Mouse (Mus musculus) ES-E14 (cell line): ENCODE data around the gene Rdh5. TPM values are rescaled to one million over a fixed set of nuclear protein-coding genes. Genes with fewer than 3 reads are reported as not detected.
A peak's percentile ranks its signal among the peaks of the same experiment; 100 is the strongest.

Experiments
- DNase-seq: peaks from one replicate; pipeline ENCODE4 v3.0.0-alpha.2; 2013; ENCODE audit warnings: low read depth, low spot score
- H3K27ac ChIP-seq: 2 replicates; pipeline ENCODE4 v1.5.1; 2012; ENCODE audit warnings: low read depth, mild to moderate bottlenecking, low read length, moderate library complexity, mixed read lengths; ENCODE audit not compliant: poor library complexity, insufficient read depth, severe bottlenecking
- H3K36me3 ChIP-seq: 2 replicates; pipeline ENCODE4 v1.6.1; 2012; ENCODE audit warnings: mild to moderate bottlenecking, low read length, moderate library complexity, mixed read lengths; ENCODE audit not compliant: control insufficient read depth, poor library complexity, insufficient read depth, severe bottlenecking
- H3K4me1 ChIP-seq, 2 experiments: fragments of 150-350 bp in 1 of 2; sonication (generic) in 1 of 2; 2 replicates each; pipeline ENCODE4 v1.6.1; 2012; ENCODE audit warnings: low read length in 2 of 2, mild to moderate bottlenecking in 1 of 2, mixed read lengths in 1 of 2; ENCODE audit not compliant: control insufficient read depth in 2 of 2, insufficient read depth in 2 of 2, poor library complexity in 1 of 2
- H3K4me3 ChIP-seq, 2 experiments: fragments of 150-350 bp in 1 of 2; sonication (generic) in 1 of 2; 2 replicates each; pipeline ENCODE4 v1.5.1; 2012; ENCODE audit warnings: low read length in 2 of 2, low read depth in 1 of 2, mild to moderate bottlenecking in 1 of 2, mixed read lengths in 1 of 2; ENCODE audit not compliant: insufficient read depth in 1 of 2, poor library complexity in 1 of 2, severe bottlenecking in 1 of 2
- H3K9ac ChIP-seq: 2 replicates; pipeline ENCODE4 v1.6.1; 2012; ENCODE audit warnings: low read depth, mild to moderate bottlenecking, low read length, mixed read lengths; ENCODE audit not compliant: poor library complexity, insufficient read depth, severe bottlenecking
- H3K9me3 ChIP-seq: fragments of 150-350 bp; sonication (generic); 2 replicates; pipeline ENCODE4 v1.6.1; 2012; ENCODE audit warnings: low read depth, mild to moderate bottlenecking, low read length; ENCODE audit not compliant: control insufficient read depth, insufficient read depth
- CHD2 ChIP-seq: IDR thresholded peaks from 2 replicates; pipeline ENCODE4 v1.6.1; 2014; ENCODE audit warnings: mild to moderate bottlenecking, low read depth, low read length, inconsistent platforms
- HCFC1 ChIP-seq: IDR thresholded peaks from 2 replicates; pipeline ENCODE4 v1.6.1; 2012; ENCODE audit warnings: low read length, inconsistent platforms, borderline replicate concordance; ENCODE audit not compliant: insufficient read depth
- MAFK ChIP-seq: IDR thresholded peaks from 2 replicates; pipeline ENCODE4 v1.6.1; 2014; ENCODE audit warnings: mild to moderate bottlenecking, low read depth, low read length, inconsistent platforms; ENCODE audit not compliant: insufficient read depth
- ZC3H11A ChIP-seq: IDR thresholded peaks from 2 replicates; pipeline ENCODE4 v1.6.1; 2012; ENCODE audit warnings: low read depth, mild to moderate bottlenecking, inconsistent platforms, low read length, borderline replicate concordance
- ZNF384 ChIP-seq: IDR thresholded peaks from 2 replicates; pipeline ENCODE4 v1.6.1; 2012; ENCODE audit warnings: low read depth, low read length, inconsistent platforms
- in situ Hi-C, 2 experiments: fragments of 600-800 bp; cut with MboI; formaldehyde crosslinking; loops; one replicate each; pipeline ENCODE4 v1.15.1; 2025; ENCODE audit warnings: low sequenced_read_pairs in 2 of 2, inconsistent platforms in 1 of 2; ENCODE audit not compliant: unreplicated experiment in 2 of 2
- total RNA-seq: library from RNA; depleted of rRNA; stranded (reverse); fragments of 300-350 nt; gene quantifications from 2 replicates; pipeline ENCODE4 v1.2.3, GENCODE M21; 2012

The Rdh5 gene
- total RNA-seq, 1 experiment: 6.8 TPM

GRCm38 (mm10) chr10:128923935-128924334 is 1.2 kb upstream of the Rdh5 start, which contains the start of gene Bloc1s1:
Gene Bloc1s1, minus strand, starts transcription at chr10:128924035.
- H3K9ac ChIP-seq: peak within 1 kb of the TSS; percentile 90

GRCm38 (mm10) chr10:128923013-128923691 is 464 bp upstream of the Rdh5 start:
- Histone ChIP-seq H3K36me3 (no peaks in the 10 kb centered on the region; the same call in 1 of the 2 replicates), H3K4me1 (peaks cover 0 to 17% of the 10 kb centered on the region in 2 experiments; a peak in 2 of 4 replicates), H3K9ac (peak overlapping the region; percentile 90), H3K9me3 (no peaks in the 10 kb centered on the region), H3K4me3 (peak overlapping the region; percentile 76 to 95), H3K27ac (peak overlapping the region; percentile 69)
- TF ChIP-seq HCFC1: 0 out of 2 replicates have a peak, but pooled peaks have one; percentile 1
- no peak for TF ChIP-seq MAFK
- no peak for TF ChIP-seq ZC3H11A
- TF ChIP-seq CHD2: no peak
- no peak for TF ChIP-seq ZNF384
- in situ Hi-C loops: no loop called here
- peak; percentile 77 for DNase-seq

More at GRCm38 (mm10) chr10:128923935-128924334, 1.2 kb upstream of the Rdh5 start, which contains the start of gene Bloc1s1:
- no peak for TF ChIP-seq ZC3H11A
- no peak for TF ChIP-seq ZNF384
- no peak for TF ChIP-seq HCFC1
- no peak for TF ChIP-seq MAFK
- no peak for TF ChIP-seq CHD2
- Histone ChIP-seq H3K4me1 (peaks cover 0 to 17% of the 10 kb centered on the region in 2 experiments; a peak in 2 of 4 replicates), H3K27ac (peak within 1 kb of the TSS; percentile 69), H3K36me3 (no peaks in the 10 kb centered on the region), H3K9me3 (no peaks in the 10 kb centered on the region), H3K4me3 (peak within 1 kb of the TSS; percentile 76 to 95)
- no peak for DNase-seq
- in situ Hi-C loops: no loop called here

- peaks cover 8% of the 10 kb centered on the region; the same call in 1 of the 2 replicates for H3K36me3 ChIP-seq
- no peak for DNase-seq
- in situ Hi-C loops: no loop called here
- H3K4me3 ChIP-seq: peak overlapping the region; percentile 76 to 95
- no peaks in the 10 kb centered on the region for H3K9me3 ChIP-seq
- H3K27ac ChIP-seq: no peak overlapping the region
- peak overlapping the region; percentile 59; the same call in 1 of the 2 replicates for H3K9ac ChIP-seq
- H3K4me1 ChIP-seq: peaks cover 0 to 17% of the 10 kb centered on the region in 2 experiments; a peak in 2 of 4 replicates
- no peak for TF ChIP-seq HCFC1
- no peak for TF ChIP-seq ZC3H11A
- TF ChIP-seq ZNF384: no peak
- TF ChIP-seq CHD2: no peak
- no peak for TF ChIP-seq MAFK
Measured at GRCm38 (mm10) chr10:128921883-128922821, 536 bp downstream of the Rdh5 start.

- H3K4me3 ChIP-seq: no peak overlapping the region
- no peak for DNase-seq
- TF ChIP-seq CHD2: no peak
- no peak for TF ChIP-seq ZNF384
- TF ChIP-seq MAFK: no peak
- no peak for TF ChIP-seq HCFC1
- no peak for TF ChIP-seq ZC3H11A
- no peak overlapping the region for H3K27ac ChIP-seq
- peaks cover 10% of the 10 kb centered on the region for H3K36me3 ChIP-seq
- peak overlapping the region; percentile 13; the same call in 1 of the 2 replicates for H3K9ac ChIP-seq
- peaks cover 0 to 17% of the 10 kb centered on the region in 2 experiments; a peak in 2 of 4 replicates for H3K4me1 ChIP-seq
- in situ Hi-C loops: no loop called here
- no peaks in the 10 kb centered on the region for H3K9me3 ChIP-seq
Measured at GRCm38 (mm10) chr10:128921251-128921650, 1.4 kb downstream of the Rdh5 start.
